Mouse (Mus musculus) thymus, postnatal 25 days (tissue): ENCODE results near the gene Kcnc3.

Source experiments
- DNase-seq: peaks from one replicate; pipeline ENCODE4 v3.0.0; 2022

Gene Kcnc3

DNA sequence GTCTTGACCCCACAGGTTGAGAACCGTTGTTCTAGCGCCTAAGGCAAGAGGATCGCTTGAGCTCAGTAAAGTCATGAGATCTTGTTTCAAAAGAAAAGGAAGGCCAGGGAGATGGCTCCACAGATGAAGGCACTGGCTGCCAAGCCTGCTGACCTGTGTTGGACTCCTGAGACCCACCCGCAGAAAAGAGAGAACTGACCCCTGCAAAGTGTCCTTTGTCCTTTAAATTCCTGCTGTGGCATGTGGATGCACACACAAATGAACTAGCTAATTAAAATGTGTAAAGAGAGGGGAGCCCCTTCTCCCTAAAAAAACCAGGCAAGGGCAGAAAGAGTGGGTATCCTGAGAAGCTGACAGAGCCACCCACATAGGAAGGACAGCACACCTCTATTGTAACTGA is 18.7 kb upstream of the Kcnc3 start:
- no peak for DNase-seq

DNA sequence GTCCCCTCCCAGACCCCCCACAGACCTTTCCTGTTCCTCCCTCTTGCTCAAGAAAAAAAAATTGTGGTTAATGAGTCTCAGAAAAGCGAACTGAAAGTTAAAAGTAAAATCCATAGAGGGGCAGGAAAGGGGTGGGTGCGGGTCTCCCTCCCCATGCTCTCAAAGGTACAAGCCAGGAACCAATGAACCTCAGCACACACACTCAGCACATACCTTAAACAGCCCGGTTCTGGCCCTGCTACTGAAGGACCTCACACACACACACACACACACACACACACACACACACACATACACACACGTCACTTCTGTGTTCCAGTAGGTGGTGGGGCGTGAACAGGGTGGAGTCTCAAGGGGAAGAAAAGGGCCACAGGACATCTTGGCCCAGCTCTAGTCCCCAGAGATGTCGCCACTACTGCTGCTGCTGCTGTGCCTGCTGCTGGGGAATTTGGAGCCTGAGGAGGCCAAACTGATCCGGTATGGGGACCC is 18.2 kb upstream of the Kcnc3 start, which contains the start of gene Napsa:
TSS of gene Napsa (plus strand) at position 168 of the 489 bp plus-strand sequence.
- no peak for DNase-seq

DNA sequence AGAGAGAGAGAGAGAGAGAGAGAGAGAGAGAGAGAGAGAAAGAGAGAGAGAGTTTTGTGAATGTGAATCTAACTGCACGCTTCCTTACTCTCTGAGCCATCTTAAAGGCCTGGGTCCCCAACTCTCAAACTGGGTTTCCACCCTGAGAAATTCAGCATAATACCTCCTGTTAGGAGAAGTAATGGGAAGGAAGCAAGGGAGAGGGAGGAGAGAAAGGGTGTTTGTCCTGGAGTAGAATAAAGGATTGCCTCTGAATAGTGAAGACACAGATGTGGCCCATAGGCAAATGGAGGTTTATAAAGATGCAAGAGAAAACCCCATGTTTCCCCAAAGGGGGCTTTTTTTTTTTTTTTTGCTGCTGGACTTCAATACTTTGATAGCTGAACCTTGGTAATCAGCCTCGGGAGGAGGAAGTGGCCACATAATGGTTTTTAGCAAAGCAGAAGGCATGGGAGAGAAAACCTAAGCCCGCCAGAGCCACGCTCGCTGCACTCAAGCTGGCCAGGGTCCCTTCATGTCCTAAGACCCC is 17.4 kb upstream of the Kcnc3 start:
- DNase-seq = no peak

DNA sequence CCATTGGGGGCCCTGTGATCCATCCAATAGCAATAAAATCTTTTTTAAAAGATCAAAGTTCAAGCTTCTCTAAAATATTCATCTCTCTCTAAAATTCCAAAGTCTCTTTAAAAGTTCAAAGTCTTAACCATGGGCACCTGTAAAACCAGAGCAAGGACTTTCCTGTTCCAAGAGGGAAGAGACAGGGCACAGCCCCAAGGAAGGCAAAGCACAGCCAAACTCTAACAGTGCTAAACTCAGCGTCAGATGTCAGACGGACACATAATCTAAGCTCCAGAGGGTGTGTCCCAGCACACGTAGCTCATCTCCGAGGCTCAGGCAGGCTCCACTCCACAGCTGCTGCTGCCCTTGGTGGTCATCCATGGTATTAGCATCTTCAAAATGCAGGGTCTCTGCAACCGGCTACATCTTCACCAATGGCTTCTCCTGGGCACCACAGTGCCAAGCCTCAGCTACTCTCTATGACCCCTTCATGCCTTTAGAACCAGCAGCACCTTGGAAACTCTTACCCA is 14.1 kb upstream of the Kcnc3 start:
- no peak for DNase-seq

DNA sequence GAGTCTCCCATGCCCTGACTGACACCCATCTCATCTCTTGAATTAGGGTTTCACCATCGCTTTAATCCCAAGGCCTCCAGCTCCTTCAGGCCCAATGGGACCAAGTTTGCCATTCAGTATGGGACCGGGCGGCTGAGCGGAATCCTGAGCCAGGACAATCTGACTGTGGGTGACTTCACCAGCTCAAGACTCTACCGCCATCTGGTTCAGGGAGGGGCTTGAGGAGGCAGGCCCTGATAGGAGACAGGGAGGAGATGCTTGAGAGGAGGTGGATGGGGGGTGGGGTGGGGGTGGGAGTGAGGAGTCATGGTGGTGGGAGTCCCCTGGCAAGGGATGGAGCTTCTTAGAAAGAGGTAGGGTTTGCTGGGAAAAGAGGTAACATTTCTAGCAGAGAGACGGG is 8.8 kb upstream of the Kcnc3 start:
- DNase-seq = no peak

DNA sequence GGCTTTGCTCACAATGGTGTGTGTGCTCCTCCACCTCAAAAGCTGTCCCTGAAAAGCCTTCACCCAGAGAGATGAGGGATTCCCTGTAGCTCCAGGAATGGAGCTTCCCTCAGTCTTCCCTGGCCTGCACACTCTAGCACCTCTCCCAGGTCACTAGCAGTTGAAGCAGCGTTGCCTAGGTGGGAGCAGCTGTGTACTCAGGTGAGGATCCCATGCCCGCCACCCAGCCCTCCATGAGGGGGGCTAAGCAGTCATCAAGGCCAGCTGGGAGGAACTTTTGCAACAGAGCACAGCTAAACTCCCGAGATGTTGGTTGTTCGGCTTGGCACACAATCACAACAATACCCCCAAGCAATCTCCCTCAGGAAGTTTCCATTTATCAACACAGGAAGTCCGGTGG is 7.8 kb upstream of the Kcnc3 start:
- DNase-seq = no peak

DNA sequence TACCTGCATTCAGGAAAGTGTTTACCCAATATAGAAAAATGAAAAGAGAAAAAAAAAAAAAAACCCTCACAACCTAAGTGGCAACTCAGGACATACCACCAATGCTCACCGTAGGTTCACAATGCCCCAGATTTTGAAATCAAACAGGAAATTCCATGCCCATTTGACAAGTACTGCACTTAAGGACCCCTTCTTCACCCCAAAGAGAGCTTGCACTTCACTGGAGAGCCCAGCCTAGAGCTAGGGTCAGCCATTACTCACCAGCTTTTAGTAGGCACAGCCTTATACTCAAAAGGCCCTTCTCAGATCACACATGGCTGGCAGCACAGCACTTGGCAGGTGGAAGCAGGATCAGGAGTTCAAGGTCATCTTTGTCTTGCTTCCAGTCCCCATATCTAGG is 7.3 kb upstream of the Kcnc3 start:
- DNase-seq = no peak

DNA sequence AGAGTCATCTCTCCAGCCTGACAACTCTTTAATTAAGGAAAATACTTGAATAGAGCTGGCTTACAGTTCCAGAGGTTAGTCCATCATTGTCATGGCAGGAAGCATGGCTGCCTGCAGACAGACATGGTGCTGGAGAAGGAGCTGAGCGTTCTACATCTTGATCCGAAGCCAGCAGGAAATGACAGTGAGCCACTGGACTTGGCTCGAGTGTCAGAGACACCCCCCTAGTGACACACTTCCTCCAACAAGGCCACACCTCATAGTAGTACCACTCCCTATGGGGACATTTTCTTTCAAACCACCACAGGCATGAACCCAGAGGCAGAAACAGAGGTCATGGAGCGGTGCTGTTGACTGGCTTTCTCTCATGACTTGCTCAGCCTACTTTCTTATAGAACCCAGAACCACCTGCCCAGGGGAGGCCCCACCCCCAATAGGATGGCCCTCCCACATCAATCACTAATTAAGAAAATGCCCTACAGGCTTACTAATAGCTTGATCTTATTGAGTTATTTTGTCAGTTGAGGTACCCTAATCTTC is 6.1 kb upstream of the Kcnc3 start:
- DNase-seq = no peak

DNA sequence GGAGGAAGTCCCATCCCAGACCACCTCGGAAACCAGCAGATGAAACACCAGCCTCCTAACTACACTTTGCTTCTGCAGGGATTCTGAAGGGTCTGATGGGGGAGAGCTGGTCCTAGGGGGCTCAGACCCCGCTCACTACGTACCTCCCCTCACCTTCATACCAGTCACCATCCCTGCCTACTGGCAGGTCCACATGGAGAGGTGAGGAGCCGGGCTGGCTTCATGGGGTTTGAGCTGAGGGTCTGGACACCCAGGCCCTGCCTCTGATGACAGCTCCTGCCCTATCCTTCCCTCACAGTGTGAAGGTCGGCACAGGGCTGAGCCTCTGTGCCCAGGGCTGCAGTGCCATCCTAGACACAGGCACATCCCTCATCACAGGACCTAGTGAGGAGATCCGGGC is 5.5 kb upstream of the Kcnc3 start:
- DNase-seq = no peak

DNA sequence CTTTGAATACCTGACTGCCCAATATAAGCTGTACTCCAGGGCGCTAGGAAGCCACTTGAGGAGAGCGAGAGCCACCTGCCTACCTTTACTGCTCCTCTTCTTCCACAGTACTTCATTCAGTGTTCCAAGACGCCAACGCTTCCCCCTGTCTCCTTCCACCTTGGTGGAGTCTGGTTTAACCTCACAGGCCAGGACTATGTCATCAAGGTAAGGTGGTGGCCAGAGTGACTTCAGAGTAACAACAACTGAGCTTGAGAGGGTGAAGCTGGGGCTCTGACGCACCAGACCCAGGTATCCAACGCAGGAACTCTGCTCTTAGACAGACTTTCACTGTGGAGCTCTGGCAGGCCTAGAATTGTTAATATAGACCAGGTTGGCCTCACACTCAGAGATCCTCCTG is 4.9 kb upstream of the Kcnc3 start:
- no peak for DNase-seq

DNA sequence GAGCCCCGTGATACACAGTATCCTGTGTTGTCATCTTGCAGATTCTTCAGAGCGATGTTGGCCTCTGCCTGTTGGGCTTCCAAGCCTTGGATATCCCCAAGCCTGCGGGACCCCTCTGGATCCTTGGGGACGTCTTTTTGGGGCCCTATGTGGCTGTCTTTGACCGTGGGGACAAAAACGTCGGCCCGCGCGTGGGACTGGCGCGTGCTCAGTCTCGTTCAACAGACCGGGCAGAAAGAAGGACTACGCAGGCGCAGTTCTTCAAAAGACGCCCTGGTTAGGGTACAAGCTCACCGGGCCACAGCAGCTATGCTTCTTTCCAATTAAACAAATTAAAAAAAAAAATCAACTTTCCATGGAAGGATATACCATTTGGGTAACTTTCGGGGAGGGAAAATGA is 3.9 kb upstream of the Kcnc3 start:
- DNase-seq = no peak

DNA sequence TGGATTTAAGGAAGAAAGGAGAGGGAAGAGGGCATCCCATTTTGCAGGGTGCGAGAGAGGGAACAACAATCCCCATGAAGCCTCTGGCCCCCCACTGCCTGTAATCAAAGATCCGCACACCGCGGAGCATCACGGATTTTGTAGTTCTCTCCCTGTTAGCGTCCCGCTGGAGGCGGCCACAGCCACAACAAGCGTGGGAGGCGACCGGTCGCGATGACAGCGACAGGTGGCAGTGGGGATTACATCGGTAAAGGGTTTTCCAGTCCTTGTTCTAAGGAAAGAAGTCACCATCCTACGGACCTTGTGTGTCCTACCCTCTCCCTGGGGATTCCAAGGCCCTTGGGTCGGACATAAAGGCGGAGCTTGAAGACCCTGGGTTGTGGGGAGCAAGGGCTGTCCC is 3.5 kb upstream of the Kcnc3 start:
- no peak for DNase-seq

DNA sequence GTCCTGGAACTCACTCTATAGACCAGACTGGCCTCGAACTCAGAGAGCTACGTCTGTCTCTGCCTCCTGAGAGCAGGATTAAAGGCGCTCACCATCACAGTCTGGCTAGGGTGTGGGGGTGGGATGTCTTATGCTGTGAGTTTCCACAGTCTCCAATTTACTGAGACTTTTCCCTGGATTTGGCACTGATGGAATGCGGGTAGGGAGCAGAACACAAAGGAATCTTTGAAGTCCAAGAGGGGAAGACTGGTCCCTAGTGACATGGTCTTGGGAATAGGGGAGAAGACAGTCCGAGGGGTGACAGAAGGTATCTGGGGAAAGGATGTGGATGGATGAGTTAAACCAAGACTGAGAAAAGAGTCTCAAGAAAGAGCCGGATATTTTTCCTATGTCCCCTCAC is 2.8 kb upstream of the Kcnc3 start:
- DNase-seq = no peak

DNA sequence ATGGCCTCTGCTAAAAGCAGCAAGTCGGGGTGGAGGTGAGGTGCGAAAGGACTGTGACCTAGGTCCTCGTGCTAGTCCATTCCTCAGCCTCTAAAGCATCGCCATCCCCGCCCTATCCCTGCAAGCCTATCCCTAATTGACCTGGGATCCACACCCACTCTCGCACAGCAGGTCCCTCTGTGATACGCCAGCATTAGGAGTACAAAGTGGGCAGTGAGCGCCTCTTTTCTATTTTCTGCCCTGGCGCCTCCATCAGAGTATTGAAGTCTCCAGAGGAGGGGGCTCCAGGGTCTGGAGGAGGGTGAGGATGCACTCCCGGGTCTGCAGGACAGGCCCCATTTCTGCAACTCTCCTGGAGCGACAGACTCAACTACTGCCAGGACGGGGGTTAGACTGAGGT is 2.1 kb upstream of the Kcnc3 start:
- no peak for DNase-seq

DNA sequence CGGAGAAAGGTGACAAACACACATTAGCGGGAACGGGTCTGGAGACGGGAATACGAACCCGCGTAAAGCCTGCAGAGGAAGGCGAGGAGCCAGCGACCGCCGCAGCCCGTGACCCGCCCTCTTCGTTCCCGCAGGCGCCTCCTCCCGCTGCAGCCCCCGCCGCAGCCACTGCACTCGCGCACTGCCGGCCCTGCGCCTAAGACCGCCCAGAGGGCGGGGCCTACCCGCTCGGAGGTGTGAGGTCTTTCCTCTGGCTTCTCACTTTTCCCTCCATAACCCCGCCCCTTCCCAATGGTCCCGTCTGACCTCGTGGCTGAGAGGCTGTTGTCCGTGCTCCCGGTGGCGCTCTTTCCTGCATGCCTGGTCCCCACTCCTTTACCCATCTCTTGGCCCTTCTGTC is 1.3 kb upstream of the Kcnc3 start:
- peak; percentile 32 for DNase-seq

DNA sequence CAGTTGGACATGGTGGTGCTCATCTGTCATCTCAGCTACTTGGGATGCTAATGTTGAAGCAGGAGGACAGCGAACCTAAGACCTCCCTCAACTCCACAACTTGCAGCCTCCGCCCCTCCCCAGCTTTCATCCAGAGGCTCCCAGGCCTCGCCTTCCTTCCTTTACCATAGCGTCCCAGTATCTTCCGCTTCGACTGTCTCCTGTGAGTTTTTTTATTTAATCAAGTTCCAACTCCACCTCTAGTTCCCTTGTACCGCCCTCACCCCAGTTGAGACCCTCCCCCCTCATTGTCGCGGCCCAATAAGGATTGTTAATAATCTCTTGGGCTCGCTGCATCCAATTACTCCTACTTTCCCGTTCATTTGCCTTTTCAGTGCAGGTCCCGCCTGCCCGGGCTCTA is 518 bp upstream of the Kcnc3 start:
- no peak for DNase-seq

DNA sequence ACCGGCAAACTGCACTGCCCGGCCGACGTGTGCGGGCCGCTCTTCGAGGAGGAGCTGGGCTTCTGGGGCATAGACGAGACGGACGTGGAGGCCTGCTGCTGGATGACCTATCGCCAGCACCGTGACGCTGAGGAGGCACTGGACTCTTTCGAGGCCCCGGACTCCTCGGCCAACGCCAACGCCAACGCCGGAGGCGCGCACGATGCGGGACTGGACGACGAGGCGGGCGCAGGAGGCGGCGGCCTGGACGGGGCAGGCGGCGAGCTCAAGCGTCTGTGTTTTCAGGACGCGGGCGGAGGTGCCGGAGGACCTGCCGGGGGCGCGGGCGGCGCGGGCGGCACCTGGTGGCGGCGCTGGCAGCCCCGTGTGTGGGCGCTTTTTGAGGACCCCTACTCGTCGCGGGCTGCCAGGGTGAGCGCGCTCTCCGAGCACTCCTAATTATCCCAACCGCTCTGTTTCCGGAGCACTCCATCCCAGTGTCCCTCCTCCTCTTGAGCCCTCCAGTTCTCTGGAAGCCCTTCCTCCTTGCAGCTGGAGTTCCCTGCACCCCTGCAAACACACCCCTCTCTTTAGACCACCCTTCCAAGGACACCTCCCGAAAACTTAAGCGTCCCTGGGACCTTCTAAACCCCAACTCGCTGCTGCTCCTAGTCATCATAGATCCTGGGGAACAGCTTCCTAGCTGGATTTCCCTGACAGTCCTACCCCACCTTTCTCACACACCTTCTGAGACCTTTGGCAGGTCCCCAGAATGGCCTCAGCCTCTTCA is 1.1 kb downstream of the Kcnc3 start:
- DNase-seq = no peak

DNA sequence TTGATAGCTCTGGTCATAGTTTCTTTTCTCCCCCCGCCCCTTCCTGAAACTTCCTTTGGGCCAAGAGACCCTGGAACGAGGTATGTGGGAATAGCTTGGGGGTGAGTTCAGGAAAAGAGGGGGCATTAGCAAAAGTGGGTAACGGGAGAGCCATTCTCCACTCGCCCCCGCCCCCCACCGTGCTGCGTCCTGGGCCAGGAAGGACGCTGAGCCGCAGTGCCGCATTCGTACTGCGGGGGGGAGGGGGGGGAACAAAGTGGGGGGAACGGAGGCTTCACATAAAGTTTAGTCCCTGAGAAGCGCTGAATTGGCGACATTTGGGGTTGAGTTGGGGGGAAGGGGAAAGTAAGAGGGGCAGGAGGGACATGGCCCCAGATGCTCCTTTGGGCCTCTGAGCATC is 2.6 kb downstream of the Kcnc3 start:
- DNase-seq = no peak

DNA sequence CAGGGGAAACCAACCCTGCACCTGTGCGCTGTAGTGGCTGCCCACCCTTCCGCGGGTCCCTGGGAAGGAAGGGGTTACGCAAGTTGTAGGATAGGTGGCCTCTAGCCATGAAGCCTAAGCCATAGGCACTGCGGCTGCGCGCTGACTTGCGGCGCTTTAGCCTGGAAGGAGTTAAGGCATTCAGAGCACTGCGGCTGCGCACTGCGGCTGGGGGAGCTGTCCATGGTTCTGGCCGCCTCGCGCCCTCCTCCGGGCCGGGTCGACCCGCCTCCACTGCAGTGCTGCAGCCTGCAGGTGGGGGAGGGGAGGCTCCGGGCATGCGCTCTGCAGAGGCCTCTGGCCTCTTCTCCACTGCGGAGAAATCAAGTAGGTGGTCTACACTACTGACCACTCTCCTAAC is 3.3 kb downstream of the Kcnc3 start:
- peak; percentile 73 for DNase-seq

DNA sequence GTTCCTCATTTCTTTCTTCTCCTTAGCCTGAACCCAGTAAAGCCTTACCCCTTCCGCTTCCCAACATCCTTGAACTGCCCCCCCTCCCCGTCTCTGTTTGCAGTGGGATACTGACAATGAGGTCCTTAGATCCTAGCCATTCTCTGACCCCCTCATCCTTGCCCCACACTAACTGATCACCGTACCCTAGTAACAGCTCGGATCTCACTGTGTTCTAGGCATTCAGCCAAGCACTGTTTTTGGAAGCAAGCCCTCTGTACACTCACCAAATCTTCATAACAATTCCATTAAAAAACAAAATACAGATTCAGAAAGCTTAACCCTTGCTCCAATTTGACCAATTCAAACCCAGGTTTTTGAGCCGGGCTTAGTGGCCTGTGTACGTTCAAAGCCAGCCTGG is 3.8 kb downstream of the Kcnc3 start:
- DNase-seq = no peak

DNA sequence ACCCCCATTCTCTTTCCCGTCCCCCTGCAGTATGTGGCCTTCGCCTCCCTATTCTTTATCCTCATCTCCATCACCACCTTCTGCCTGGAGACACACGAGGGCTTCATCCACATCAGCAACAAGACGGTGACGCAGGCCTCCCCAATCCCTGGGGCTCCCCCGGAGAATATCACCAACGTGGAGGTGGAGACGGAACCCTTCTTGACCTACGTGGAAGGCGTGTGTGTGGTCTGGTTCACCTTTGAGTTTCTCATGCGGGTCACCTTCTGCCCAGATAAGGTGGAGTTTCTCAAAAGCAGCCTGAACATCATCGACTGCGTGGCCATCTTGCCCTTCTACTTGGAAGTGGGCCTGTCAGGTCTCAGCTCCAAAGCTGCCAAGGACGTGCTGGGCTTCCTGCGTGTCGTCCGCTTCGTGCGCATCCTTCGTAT is 4.7 kb downstream of the Kcnc3 start:
- DNase-seq = no peak

DNA sequence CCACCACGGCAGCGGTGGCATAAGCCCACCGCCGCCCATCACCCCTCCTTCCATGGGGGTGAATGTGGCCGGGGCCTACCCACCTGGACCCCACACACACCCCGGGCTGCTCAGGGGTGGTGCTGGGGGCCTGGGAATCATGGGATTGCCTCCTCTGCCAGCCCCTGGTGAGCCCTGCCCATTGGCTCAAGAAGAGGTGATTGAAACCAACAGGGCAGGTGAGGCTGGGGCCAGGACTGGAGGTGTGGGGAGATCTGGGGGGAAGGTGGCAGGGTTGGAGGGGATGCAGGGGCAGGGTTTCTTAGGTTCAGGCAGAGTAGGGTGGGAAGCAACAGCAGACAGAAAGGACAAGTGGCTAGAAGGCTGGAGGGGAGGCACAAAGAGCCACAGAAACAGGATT is 5.6 kb downstream of the Kcnc3 start:
- no peak for DNase-seq

DNA sequence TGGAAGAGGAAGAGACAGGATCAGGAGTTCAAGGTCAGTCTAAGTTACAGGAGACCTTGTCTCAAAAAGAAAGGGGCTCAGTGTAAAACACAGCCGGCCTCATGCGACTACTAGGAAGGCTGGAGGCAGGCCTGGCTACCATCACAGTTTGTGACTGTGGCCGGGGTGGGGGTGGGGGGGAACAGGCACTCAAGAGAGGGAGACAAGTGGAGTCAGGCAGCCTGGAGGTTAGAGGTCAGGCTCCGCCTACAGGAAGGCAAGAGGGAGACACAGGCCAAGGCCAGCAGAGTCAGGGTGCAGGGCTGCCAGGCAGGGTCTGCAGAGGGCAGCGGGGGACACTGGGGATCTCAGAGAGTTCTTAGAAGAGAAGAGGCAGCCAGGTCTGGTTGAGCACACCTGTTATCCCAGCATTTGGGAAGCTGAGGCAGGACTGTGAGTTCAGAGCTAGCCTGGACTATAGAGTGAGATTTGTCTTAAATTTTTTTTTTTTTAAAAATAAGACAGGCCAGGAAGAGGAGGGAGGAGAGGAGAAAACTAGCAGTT is 6.6 kb downstream of the Kcnc3 start:
- no peak for DNase-seq

DNA sequence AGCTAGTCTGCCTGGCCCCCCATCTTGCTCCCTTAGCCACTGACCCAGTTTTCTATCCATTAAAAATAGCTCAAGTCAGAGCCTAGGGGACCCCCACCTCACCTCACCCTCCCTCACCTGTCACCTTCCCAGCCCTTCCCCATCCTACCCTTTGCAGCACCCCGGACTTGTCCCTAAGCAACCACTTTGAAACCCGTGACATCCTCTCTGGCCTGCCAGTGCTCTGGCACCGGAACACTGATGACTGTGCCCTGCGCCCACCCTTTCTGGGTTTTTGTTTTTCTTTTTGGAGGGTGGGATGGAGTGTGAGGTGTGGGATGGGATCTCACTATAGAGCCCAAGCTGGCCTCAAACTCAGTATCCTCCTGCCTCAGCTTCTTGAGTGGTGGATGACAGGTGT is 7.2 kb downstream of the Kcnc3 start:
- DNase-seq = no peak
